In the genomic region with DNA sequence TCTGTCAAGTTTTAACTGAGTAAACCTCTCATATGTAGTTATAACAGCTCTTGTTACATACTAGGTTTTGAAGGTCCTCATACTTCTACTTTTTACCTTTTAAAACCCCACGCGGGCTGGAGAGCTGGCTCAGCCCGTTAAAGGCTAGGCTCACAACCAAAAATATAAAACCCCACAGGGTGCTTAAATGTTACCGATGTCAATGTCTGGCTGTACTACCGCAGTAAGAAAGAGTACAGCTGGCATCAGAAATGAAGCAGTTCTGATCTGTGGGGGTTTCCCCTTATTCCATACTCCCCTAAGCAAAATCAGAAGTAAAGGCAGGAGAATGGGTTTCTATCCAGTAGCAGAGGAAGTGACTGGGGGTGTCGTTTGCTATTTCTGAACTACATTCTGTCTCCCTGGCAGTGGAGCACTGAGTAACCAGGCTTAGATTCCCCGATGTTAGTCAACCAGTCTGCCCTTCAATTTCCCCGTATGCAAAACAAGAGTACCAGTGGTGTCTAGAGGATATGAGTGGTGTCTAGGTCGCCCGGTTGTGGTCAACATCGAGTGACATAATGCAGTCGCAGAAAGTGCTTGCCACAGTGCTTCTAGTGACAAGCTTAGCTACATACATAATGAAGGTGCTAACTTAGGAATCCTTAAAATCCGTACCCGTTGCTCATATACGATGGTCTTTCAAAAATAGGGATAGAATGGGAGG, we compare ENCODE assay signal across 8 mouse cellular contexts. TPM values are rescaled to one million over a fixed set of nuclear protein-coding genes. Genes with fewer than 3 reads are reported as not detected.
A peak's percentile ranks its signal among the peaks of the same experiment; 100 is the strongest.
DNase-seq lines count a peak whose midpoint lies in the region; ATAC-seq and TF ChIP-seq lines count a peak whose summit lies in the region.

No protein-coding gene starts in this region.

- TF ChIP-seq POLR2A in bone marrow macrophage, adult 2 months (IDR thresholded peaks at IDR 0.05; ENCODE audit: borderline replicate concordance, low read depth, low read length), result no peak

- no peaks in the 10 kb centered on the region for H3K27me3 ChIP-seq in neural tube, embryonic 11.5 days (ENCODE audit: control insufficient read depth, insufficient read depth, low read length)
- H3K27me3 ChIP-seq in heart, embryonic 14.5 days (ENCODE audit: control insufficient read depth, insufficient read depth, low read length), result no peaks in the 10 kb centered on the region

- H3K9me3 ChIP-seq in neural tube, embryonic 11.5 days (ENCODE audit: control insufficient read depth, low read length), result no peaks in the 10 kb centered on the region
- H3K9me3 ChIP-seq in heart, embryonic 14.5 days (ENCODE audit: control insufficient read depth, low read length), result no peaks in the 10 kb centered on the region

- H3K4me3 ChIP-seq in neural tube, embryonic 11.5 days (ENCODE audit: low read depth, low read length), result peak overlapping the region; percentile 92
- H3K4me3 ChIP-seq in bone marrow macrophage, adult 2 months (ENCODE audit: insufficient read depth, low read length), result peak overlapping the region; percentile 63
- H3K4me3 ChIP-seq in heart, embryonic 14.5 days (ENCODE audit: control insufficient read depth in 1 of 2, insufficient read depth in 1 of 2, low read depth in 1 of 2, low read length in 2 of 2), result peak overlapping the region; percentile 90 to 98

- peaks cover 16% of the 10 kb centered on the region for H3K4me1 ChIP-seq in neural tube, embryonic 11.5 days (ENCODE audit: control insufficient read depth, insufficient read depth, low read length)
- H3K4me1 ChIP-seq in bone marrow macrophage, adult 2 months (ENCODE audit: control insufficient read depth, insufficient read depth, low read length), result peaks cover 14% of the 10 kb centered on the region
- H3K4me1 ChIP-seq in heart, embryonic 14.5 days (ENCODE audit: control insufficient read depth in 2 of 2, insufficient read depth in 2 of 2, low read length in 2 of 2), result peaks cover 8 to 36% of the 10 kb centered on the region in 2 experiments; a peak in 3 of 4 replicates

- intact Hi-C loops in gastrocnemius, postnatal 14 days (cut with DNase I; ENCODE audit: low total_unique reads), result no loop called here

- TF ChIP-seq CTCF in bone marrow macrophage, adult 2 months (IDR thresholded peaks at IDR 0.05; ENCODE audit: low read depth, low read length), result no peak

- WGBS in neural tube, embryonic 11.5 days, result 55% methylated on average over 15 of the region's 15 CpGs
- 18% methylated on average over 15 of the region's 15 CpGs for WGBS in heart, embryonic 14.5 days

- H3K4me2 ChIP-seq in neural tube, embryonic 11.5 days (ENCODE audit: low read depth), result peak overlapping the region; percentile 99
- H3K4me2 ChIP-seq in heart, embryonic 14.5 days (ENCODE audit: low read length), result peak overlapping the region; percentile 86

- no peaks in the 10 kb centered on the region for H3K36me3 ChIP-seq in neural tube, embryonic 11.5 days (ENCODE audit: control insufficient read depth, insufficient read depth, low read length)
- no peaks in the 10 kb centered on the region for H3K36me3 ChIP-seq in heart, embryonic 14.5 days (ENCODE audit: control insufficient read depth, insufficient read depth, low read length)

- peak overlapping the region; percentile 91 for H3K9ac ChIP-seq in neural tube, embryonic 11.5 days (ENCODE audit: low read length)
- peak overlapping the region; percentile 92 for H3K9ac ChIP-seq in heart, embryonic 14.5 days (ENCODE audit: low read length)

- no peak overlapping the region for H3K27ac ChIP-seq in neural tube, embryonic 11.5 days (ENCODE audit: low read depth, low read length)
- H3K27ac ChIP-seq in bone marrow macrophage, adult 2 months (ENCODE audit: insufficient read depth, low read depth, low read length), result peak overlapping the region; percentile 32
- H3K27ac ChIP-seq in heart, embryonic 14.5 days (replicated peaks in 1 of 2; ENCODE audit: control insufficient read depth in 1 of 2, insufficient read depth in 1 of 2, low read depth in 2 of 2, low read length in 2 of 2), result no peak overlapping the region

- ATAC-seq in neural tube, embryonic 11.5 days (ENCODE audit: insufficient read depth, low FRiP score, low TSS enrichment), result no peak
- ATAC-seq in heart, embryonic 14.5 days (ENCODE audit: insufficient number of reproducible peaks, insufficient read depth, low FRiP score, low read depth), result no peak

- peak; percentile 7 for DNase-seq in neural tube, embryonic 11.5 days (ENCODE audit: low spot score)
- no peak for DNase-seq in neural tube, embryonic 10.5 days (ENCODE audit: extremely low spot score, low spot score)
- peak; percentile 23 for DNase-seq in kidney, postnatal 10 days
- DNase-seq in lung, postnatal 36 days, result peak; percentile 51
- peak; percentile 66 to 67 for DNase-seq in spleen, postnatal 36 days (ENCODE audit: low spot score in 2 of 2)
- no peak for DNase-seq in gastrocnemius, postnatal 14 days

RNA-seq across cellular contexts. Expression of gene Cpd, which starts 1.4 kb away (rescaled TPM):
- polyA plus RNA-seq in neural tube, embryonic 11.5 days (2014; fragmentation: Nextera tagmentation; extraction: Ambion mirVana), result 14.7 and 16.9 TPM in 2 replicates
- polyA plus RNA-seq in bone marrow macrophage, adult 2 months (2012; ENCODE audit: insufficient read depth, insufficient read length, missing spikeins), result 48.0 and 51.9 TPM in 2 replicates
- polyA plus RNA-seq in heart, embryonic 14.5 days (2014; fragmentation: Nextera tagmentation; extraction: Ambion mirVana), result 23.4 and 24.1 TPM in 2 replicates
- total RNA-seq in gastrocnemius, postnatal 14 days (2021), result 10 to 100 TPM; 39.4 to 50.8 TPM

RNA-seq across cellular contexts. Expression of gene Tmigd1, which starts 56.5 kb away (rescaled TPM):
- 0.39 TPM in 1 of 2 replicates, not detected in the other for polyA plus RNA-seq in neural tube, embryonic 11.5 days (2014; fragmentation: Nextera tagmentation; extraction: Ambion mirVana)
- not detected in 2 replicates for polyA plus RNA-seq in bone marrow macrophage, adult 2 months (2012; ENCODE audit: insufficient read depth, insufficient read length, missing spikeins)
- 0.39 TPM in 1 of 2 replicates, not detected in the other for polyA plus RNA-seq in heart, embryonic 14.5 days (2014; fragmentation: Nextera tagmentation; extraction: Ambion mirVana)
- under 1 TPM; 0.24 to 0.45 TPM for total RNA-seq in gastrocnemius, postnatal 14 days (2021)

Comparison
In these comparisons a context has a peak if more than half of its experiments do, and no peak if none do; other contexts are left out.
1. DNase-seq: peak in neural tube, embryonic 11.5 days (single experiment), kidney, postnatal 10 days (single experiment), lung, postnatal 36 days (single experiment) and spleen, postnatal 36 days (2 of 2); none in neural tube, embryonic 10.5 days (single experiment) and gastrocnemius, postnatal 14 days (single experiment).
2. Peak in every context shown above with its lines, with median percentiles within 50 percentile points of each other: H3K4me3 ChIP-seq.